Mouse (Mus musculus) midbrain, embryonic 13.5 days (tissue): Measurements from ENCODE around the gene Tssc4. TPM values are rescaled to one million over a fixed set of nuclear protein-coding genes. Genes with fewer than 3 reads are reported as not detected.

Experiments used
- ATAC-seq: fragments of 200-750 bp; cut with Nextera tagmentation; 2 replicates; pipeline ENCODE4 v1.8.0; 2017; ENCODE audit warnings: mild to moderate bottlenecking, moderate TSS enrichment, moderate library complexity
- H3K27ac ChIP-seq: fragments of 300-500 bp; sonication (generic); 2 replicates; pipeline ENCODE4 v1.5.1; 2015; ENCODE audit warnings: inconsistent platforms, mild to moderate bottlenecking, moderate library complexity
- H3K27me3 ChIP-seq: fragments of 300-500 bp; sonication (generic); 2 replicates; pipeline ENCODE4 v1.6.1; 2015; ENCODE audit warnings: mild to moderate bottlenecking, inconsistent platforms
- H3K36me3 ChIP-seq: fragments of 300-500 bp; sonication (generic); 2 replicates; pipeline ENCODE4 v1.6.1; 2015; ENCODE audit warnings: mild to moderate bottlenecking, inconsistent platforms
- H3K4me1 ChIP-seq: fragments of 300-500 bp; sonication (generic); replicated peaks from 2 replicates; pipeline ENCODE4 v1.6.1; 2015; ENCODE audit warnings: inconsistent platforms
- H3K4me2 ChIP-seq: fragments of 300-500 bp; sonication (generic); replicated peaks from 2 replicates; pipeline ENCODE4 v1.6.1; 2015; ENCODE audit warnings: moderate library complexity, mild to moderate bottlenecking, inconsistent platforms
- H3K4me3 ChIP-seq: fragments of 300-500 bp; sonication (generic); replicated peaks from 2 replicates; pipeline ENCODE4 v1.5.1; 2015; ENCODE audit warnings: mild to moderate bottlenecking, inconsistent platforms
- H3K9ac ChIP-seq: fragments of 300-500 bp; sonication (generic); replicated peaks from 2 replicates; pipeline ENCODE4 v1.6.1; 2015; ENCODE audit warnings: mild to moderate bottlenecking, inconsistent platforms
- H3K9me3 ChIP-seq: fragments of 300-500 bp; sonication (generic); 2 replicates; pipeline ENCODE4 v1.6.1; 2016; ENCODE audit warnings: mild to moderate bottlenecking, inconsistent platforms
- WGBS: fragments of 180-500 bp; shearing (Covaris S2); methylation state at CpG from one replicate; pipeline ENCODE4 v1.1.7; 2015; 5-methylcytosine and 5-hydroxymethylcytosine counted together
- polyA plus RNA-seq: library from polyadenylated mRNA; unstranded; fragments of >200 nt; fragmentation: Nextera tagmentation; extraction: Ambion mirVana; gene quantifications from 2 replicates; pipeline ENCODE4 v1.2.1, GENCODE M21; 2015

Tssc4 gene
- polyA plus RNA-seq, 1 experiment from 2014 or later, result 104 TPM

DNA sequence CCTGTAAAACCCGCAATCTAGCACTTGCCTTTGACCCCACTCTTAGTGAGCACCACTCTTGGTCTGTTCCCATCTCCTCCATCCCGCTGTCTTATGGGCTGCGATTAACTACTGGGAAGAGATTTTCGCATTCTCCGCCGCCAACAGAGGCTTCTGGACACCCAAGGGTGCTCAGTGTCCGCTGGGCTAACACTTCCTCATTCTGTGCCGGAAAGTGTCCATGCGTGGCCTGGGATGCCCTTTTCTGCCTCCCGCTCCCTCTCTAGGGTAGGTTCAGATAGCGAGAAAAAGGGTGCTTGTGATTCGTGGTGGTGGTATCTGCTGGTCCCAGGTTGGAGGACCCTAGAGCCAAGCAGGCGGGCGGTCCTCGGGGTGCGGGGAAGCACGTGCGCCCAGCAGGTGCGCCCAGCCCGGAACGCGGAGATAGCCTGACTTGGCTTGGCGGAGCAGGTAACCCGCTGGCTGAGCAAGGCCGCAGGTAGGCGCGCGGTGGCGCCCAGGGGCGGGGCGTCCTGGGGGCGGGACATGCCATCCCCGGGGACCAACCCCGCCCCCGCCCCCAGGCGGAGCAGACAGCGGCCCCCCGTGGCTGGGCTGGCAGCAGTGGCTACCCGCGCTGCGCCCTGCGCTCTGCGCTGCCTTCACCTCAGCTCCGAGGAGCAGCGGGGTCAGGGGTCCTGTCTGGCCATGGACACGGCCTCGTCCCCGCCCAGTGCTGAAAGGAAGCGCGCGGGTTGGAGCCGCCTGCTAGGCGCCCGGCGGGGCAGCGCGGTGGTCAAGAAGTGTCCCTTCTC lies 37.8 kb downstream of the Tssc4 start:
- WGBS, result 10% methylated on average over 45 of the region's 57 CpGs
- peak overlapping the region; percentile 48 for H3K4me2 ChIP-seq
- no peaks in the 10 kb centered on the region for H3K36me3 ChIP-seq
- H3K27me3 ChIP-seq, result peaks cover 60% of the 10 kb centered on the region
- no peak overlapping the region for H3K27ac ChIP-seq
- no peak for ATAC-seq
- peaks cover 10% of the 10 kb centered on the region for H3K4me1 ChIP-seq
- H3K9me3 ChIP-seq, result no peaks in the 10 kb centered on the region
- H3K9ac ChIP-seq, result no peak overlapping the region
- peak overlapping the region; percentile 25 for H3K4me3 ChIP-seq

DNA sequence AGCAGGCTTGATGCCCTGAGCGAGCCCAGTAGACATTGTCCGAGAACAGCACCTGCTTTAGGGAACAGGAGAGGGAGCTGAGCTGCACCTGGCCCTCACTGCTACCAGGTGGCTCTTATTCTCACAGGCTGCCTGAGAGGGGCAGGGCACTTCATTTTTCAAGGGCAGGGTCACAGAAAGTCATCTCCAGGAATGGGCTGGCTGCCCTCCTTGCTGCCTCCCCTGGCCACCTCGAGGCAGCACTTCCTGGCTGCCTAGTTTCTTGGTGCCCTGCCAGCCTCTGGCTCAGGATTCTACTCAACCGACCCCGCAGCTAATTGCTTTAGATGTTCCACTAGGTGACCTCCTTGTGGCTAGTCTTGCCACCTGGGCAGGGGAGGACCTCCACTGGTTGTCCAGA lies 39.2 kb downstream of the Tssc4 start:
- H3K4me1 ChIP-seq, result peaks cover 10% of the 10 kb centered on the region
- no peak overlapping the region for H3K9ac ChIP-seq
- H3K9me3 ChIP-seq, result no peaks in the 10 kb centered on the region
- H3K4me3 ChIP-seq, result no peak overlapping the region
- no peak for ATAC-seq
- no peaks in the 10 kb centered on the region for H3K36me3 ChIP-seq
- H3K4me2 ChIP-seq, result no peak overlapping the region
- no peak overlapping the region for H3K27ac ChIP-seq
- WGBS, result 40% methylated on average over 5 of the region's 5 CpGs
- peaks cover 60% of the 10 kb centered on the region for H3K27me3 ChIP-seq

GRCm38 (mm10) chr7:143108996-143109660 lies 40.1 kb downstream of the Tssc4 start:
- Histone ChIP-seq H3K27ac (no peak overlapping the region), H3K4me1 (peaks cover 10% of the 10 kb centered on the region), H3K9me3 (no peaks in the 10 kb centered on the region), H3K4me3 (no peak overlapping the region), H3K27me3 (peaks cover 55% of the 10 kb centered on the region), H3K9ac (no peak overlapping the region), H3K36me3 (no peaks in the 10 kb centered on the region), H3K4me2 (no peak overlapping the region)
- ATAC-seq, result no peak
- WGBS, result 29% methylated on average over 3 of the region's 3 CpGs

- no peak overlapping the region for H3K4me2 ChIP-seq
- no peaks in the 10 kb centered on the region for H3K36me3 ChIP-seq
- ATAC-seq, result no peak
- H3K4me1 ChIP-seq, result peaks cover 10% of the 10 kb centered on the region
- WGBS, result 50% methylated on average over 3 of the region's 3 CpGs
- H3K27ac ChIP-seq, result no peak overlapping the region
- H3K27me3 ChIP-seq, result peaks cover 52% of the 10 kb centered on the region
- no peak overlapping the region for H3K4me3 ChIP-seq
- no peaks in the 10 kb centered on the region for H3K9me3 ChIP-seq
- no peak overlapping the region for H3K9ac ChIP-seq
Measured at GRCm38 (mm10) chr7:143109696-143110095, 40.6 kb downstream of the Tssc4 start.

- H3K4me2 ChIP-seq, result no peak overlapping the region
- no peak for ATAC-seq
- H3K36me3 ChIP-seq, result no peaks in the 10 kb centered on the region
- H3K4me1 ChIP-seq, result peaks cover 10% of the 10 kb centered on the region
- no peak overlapping the region for H3K27ac ChIP-seq
- peaks cover 4% of the 10 kb centered on the region for H3K9me3 ChIP-seq
- H3K9ac ChIP-seq, result no peak overlapping the region
- H3K4me3 ChIP-seq, result no peak overlapping the region
- peaks cover 41% of the 10 kb centered on the region for H3K27me3 ChIP-seq
- WGBS, result 70% methylated on average over 1 of the region's 1 CpGs
Measured at GRCm38 (mm10) chr7:143110803-143111202, 41.8 kb downstream of the Tssc4 start.

DNA sequence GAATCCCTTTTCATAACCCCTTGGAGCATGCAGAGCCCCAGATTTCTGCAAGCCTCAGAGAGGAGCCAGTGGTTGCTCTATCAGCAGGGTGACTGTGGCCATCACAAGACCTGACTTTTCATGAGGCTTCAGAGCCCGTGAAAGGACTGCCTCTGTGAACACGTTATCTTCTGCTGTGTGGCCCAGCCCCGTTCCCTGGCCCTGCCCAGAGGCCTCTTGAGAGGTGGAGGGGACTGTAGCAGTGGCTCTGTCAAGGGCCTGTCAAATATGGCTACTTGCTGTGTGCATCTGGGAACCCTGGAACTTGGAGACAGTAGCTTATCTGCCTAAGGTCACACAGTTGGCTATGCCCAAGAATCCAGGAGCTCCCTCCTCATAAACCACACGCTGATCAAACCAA lies 42.7 kb downstream of the Tssc4 start:
- no peak overlapping the region for H3K4me2 ChIP-seq
- peaks cover 32% of the 10 kb centered on the region for H3K27me3 ChIP-seq
- no peak overlapping the region for H3K9ac ChIP-seq
- H3K36me3 ChIP-seq, result no peaks in the 10 kb centered on the region
- WGBS, result 67% methylated on average over 4 of the region's 4 CpGs
- ATAC-seq, result no peak
- no peak overlapping the region for H3K4me3 ChIP-seq
- peaks cover 4% of the 10 kb centered on the region for H3K9me3 ChIP-seq
- no peak overlapping the region for H3K27ac ChIP-seq
- peaks cover 10% of the 10 kb centered on the region for H3K4me1 ChIP-seq

- Histone ChIP-seq H3K4me2 (no peak overlapping the region), H3K27me3 (peaks cover 25% of the 10 kb centered on the region), H3K4me1 (peaks cover 4% of the 10 kb centered on the region), H3K9ac (no peak overlapping the region), H3K36me3 (no peaks in the 10 kb centered on the region), H3K4me3 (no peak overlapping the region), H3K9me3 (peaks cover 4% of the 10 kb centered on the region), H3K27ac (no peak overlapping the region)
- no peak for ATAC-seq
- WGBS, result 45% methylated on average over 1 of the region's 1 CpGs
Measured at GRCm38 (mm10) chr7:143112395-143112794, 43.3 kb downstream of the Tssc4 start.

- Histone ChIP-seq H3K4me3 (no peak overlapping the region), H3K36me3 (no peaks in the 10 kb centered on the region), H3K27ac (no peak overlapping the region), H3K9me3 (peaks cover 4% of the 10 kb centered on the region), H3K4me2 (no peak overlapping the region), H3K4me1 (no peaks in the 10 kb centered on the region), H3K9ac (no peak overlapping the region), H3K27me3 (0 out of 2 replicates have a peak, but pooled peaks cover 2% of the 10 kb centered on the region)
- ATAC-seq, result no peak
Measured at GRCm38 (mm10) chr7:143114773-143115172, 45.7 kb downstream of the Tssc4 start.

- no peak overlapping the region for H3K9ac ChIP-seq
- no peak for ATAC-seq
- H3K36me3 ChIP-seq, result no peaks in the 10 kb centered on the region
- WGBS, result 81% methylated on average over 5 of the region's 5 CpGs
- no peak overlapping the region for H3K4me2 ChIP-seq
- no peaks in the 10 kb centered on the region for H3K4me1 ChIP-seq
- no peak overlapping the region for H3K27ac ChIP-seq
- no peak overlapping the region for H3K4me3 ChIP-seq
- peaks cover 4% of the 10 kb centered on the region for H3K9me3 ChIP-seq
- no peaks in the 10 kb centered on the region for H3K27me3 ChIP-seq
Measured at GRCm38 (mm10) chr7:143116521-143116920, 47.5 kb downstream of the Tssc4 start.

GRCm38 (mm10) chr7:143119407-143119806 lies 50.4 kb downstream of the Tssc4 start:
- peaks cover 4% of the 10 kb centered on the region for H3K9me3 ChIP-seq
- WGBS, result 37% methylated on average over 1 of the region's 1 CpGs
- H3K4me3 ChIP-seq, result no peak overlapping the region
- no peak overlapping the region for H3K9ac ChIP-seq
- H3K27ac ChIP-seq, result no peak overlapping the region
- no peak overlapping the region for H3K4me2 ChIP-seq
- H3K4me1 ChIP-seq, result peaks cover 4% of the 10 kb centered on the region; the same call in 1 of the 2 replicates
- ATAC-seq, result no peak
- no peaks in the 10 kb centered on the region for H3K36me3 ChIP-seq
- no peaks in the 10 kb centered on the region for H3K27me3 ChIP-seq

- no peak for ATAC-seq
- Histone ChIP-seq H3K4me3 (no peak overlapping the region), H3K9me3 (peaks cover 4% of the 10 kb centered on the region), H3K4me2 (no peak overlapping the region), H3K9ac (no peak overlapping the region), H3K36me3 (no peaks in the 10 kb centered on the region), H3K27ac (no peak overlapping the region), H3K27me3 (no peaks in the 10 kb centered on the region), H3K4me1 (peaks cover 5% of the 10 kb centered on the region; the same call in 1 of the 2 replicates)
- WGBS, result 82% methylated on average over 3 of the region's 3 CpGs
Measured at GRCm38 (mm10) chr7:143119826-143120225, 50.8 kb downstream of the Tssc4 start.
